Mouse (Mus musculus): Measurements from ENCODE around the gene Snx1.

The Snx1 gene

GRCm38 (mm10) chr9:66126456-66127192, at the start of gene Snx1, which contains the start of gene Ciao2a:
Snx1 (minus strand) TSS chr9:66126587.
Ciao2a (plus strand) TSS chr9:66126611.
- peak; percentile 97 for DNase-seq

- DNase-seq, result no peak
Observed at GRCm38 (mm10) chr9:66174985-66175384, 48.6 kb upstream of the Snx1 start.

- DNase-seq, result no peak
Observed at GRCm38 (mm10) chr9:66173316-66173855, 47.0 kb upstream of the Snx1 start.

- DNase-seq, result no peak
Observed at GRCm38 (mm10) chr9:66171275-66171921, 45.0 kb upstream of the Snx1 start.

- DNase-seq, result no peak
Observed at GRCm38 (mm10) chr9:66170506-66170905, 44.1 kb upstream of the Snx1 start.

- DNase-seq, result no peak
Observed at GRCm38 (mm10) chr9:66168233-66168632, 41.8 kb upstream of the Snx1 start.

- DNase-seq, result no peak
Observed at GRCm38 (mm10) chr9:66167222-66167621, 40.8 kb upstream of the Snx1 start.

GRCm38 (mm10) chr9:66162995-66163394, 36.6 kb upstream of the Snx1 start:
- DNase-seq, result no peak

GRCm38 (mm10) chr9:66160155-66160554, 33.8 kb upstream of the Snx1 start:
- DNase-seq, result no peak

- no peak for DNase-seq
Observed at GRCm38 (mm10) chr9:66158885-66159430, 32.6 kb upstream of the Snx1 start.

GRCm38 (mm10) chr9:66157958-66158830, 31.8 kb upstream of the Snx1 start, which contains the start of gene Dapk2:
Dapk2 (plus strand) TSS chr9:66158223.
- DNase-seq, result peak; percentile 51

GRCm38 (mm10) chr9:66155534-66155933, 29.1 kb upstream of the Snx1 start:
- DNase-seq, result no peak

GRCm38 (mm10) chr9:66154013-66154412, 27.6 kb upstream of the Snx1 start:
- DNase-seq, result no peak

GRCm38 (mm10) chr9:66153594-66153993, 27.2 kb upstream of the Snx1 start:
- DNase-seq, result no peak

GRCm38 (mm10) chr9:66152011-66152410, 25.6 kb upstream of the Snx1 start:
- no peak for DNase-seq

GRCm38 (mm10) chr9:66146141-66146540, 19.8 kb upstream of the Snx1 start:
- DNase-seq, result no peak

- DNase-seq, result peak; percentile 84
Observed at GRCm38 (mm10) chr9:66144248-66144647, 17.9 kb upstream of the Snx1 start.

GRCm38 (mm10) chr9:66142265-66142664, 15.9 kb upstream of the Snx1 start:
- no peak for DNase-seq

GRCm38 (mm10) chr9:66138193-66138592, 11.8 kb upstream of the Snx1 start:
- no peak for DNase-seq

- no peak for DNase-seq
Observed at GRCm38 (mm10) chr9:66135967-66136366, 9.6 kb upstream of the Snx1 start.

- no peak for DNase-seq
Observed at GRCm38 (mm10) chr9:66131466-66131865, 5.1 kb upstream of the Snx1 start.

GRCm38 (mm10) chr9:66127884-66128283, 1.5 kb upstream of the Snx1 start:
- no peak for DNase-seq

GRCm38 (mm10) chr9:66127193-66127546, 783 bp upstream of the Snx1 start:
- DNase-seq, result peak; percentile 52

All from cerebellum, adult 9-10 months (tissue).